Mouse (Mus musculus) heart, embryonic 15.5 days (tissue): ENCODE data around the gene Ccdc40. TPM values are rescaled to one million over a fixed set of nuclear protein-coding genes. Genes with fewer than 3 reads are reported as not detected.
A peak's percentile ranks its signal among the peaks of the same experiment; 100 is the strongest.

ENCODE experiments used
- ATAC-seq: fragments of 200-750 bp; cut with Nextera tagmentation; replicated peaks from 2 replicates; pipeline ENCODE4 v1.8.0; 2017; ENCODE audit warnings: low read depth, moderate TSS enrichment; ENCODE audit not compliant: insufficient number of reproducible peaks, insufficient read depth, low FRiP score
- H3K27ac ChIP-seq: fragments of 300-500 bp; sonication (generic); 2 replicates; pipeline ENCODE4 v1.5.1; 2015; ENCODE audit warnings: mild to moderate bottlenecking, inconsistent platforms
- H3K27me3 ChIP-seq: fragments of 300-500 bp; sonication (generic); 2 replicates; pipeline ENCODE4 v1.6.1; 2015; ENCODE audit warnings: inconsistent platforms
- H3K36me3 ChIP-seq: fragments of 300-500 bp; sonication (generic); 2 replicates; pipeline ENCODE4 v1.6.1; 2015; ENCODE audit warnings: mild to moderate bottlenecking, inconsistent platforms
- H3K4me1 ChIP-seq: fragments of 300-500 bp; sonication (generic); replicated peaks from 2 replicates; pipeline ENCODE4 v1.6.1; 2015; ENCODE audit warnings: inconsistent platforms
- H3K4me2 ChIP-seq: fragments of 300-500 bp; sonication (generic); 2 replicates; pipeline ENCODE4 v1.6.1; 2015; ENCODE audit warnings: inconsistent platforms, mild to moderate bottlenecking, moderate library complexity
- H3K4me3 ChIP-seq: fragments of 300-500 bp; sonication (generic); 2 replicates; pipeline ENCODE4 v1.5.1; 2015; ENCODE audit warnings: mild to moderate bottlenecking, inconsistent platforms
- H3K9ac ChIP-seq: fragments of 300-500 bp; sonication (generic); 2 replicates; pipeline ENCODE4 v1.6.1; 2015; ENCODE audit warnings: mild to moderate bottlenecking, inconsistent platforms
- H3K9me3 ChIP-seq: fragments of 300-500 bp; sonication (generic); replicated peaks from 2 replicates; pipeline ENCODE4 v1.6.1; 2016; ENCODE audit warnings: inconsistent platforms
- WGBS: fragments of 180-500 bp; shearing (Covaris S2); methylation state at CpG from one replicate; pipeline ENCODE4 v1.1.7; 2015; ENCODE audit warnings: mixed read lengths; 5-methylcytosine and 5-hydroxymethylcytosine counted together
- polyA plus RNA-seq: library from polyadenylated mRNA; unstranded; fragments of >200 nt; fragmentation: Nextera tagmentation; extraction: Ambion mirVana; gene quantifications from 2 replicates; pipeline ENCODE4 v1.2.1, GENCODE M21; 2015

Gene Ccdc40
- polyA plus RNA-seq, 1 experiment from 2014 or later, result 1.3 TPM

DNA sequence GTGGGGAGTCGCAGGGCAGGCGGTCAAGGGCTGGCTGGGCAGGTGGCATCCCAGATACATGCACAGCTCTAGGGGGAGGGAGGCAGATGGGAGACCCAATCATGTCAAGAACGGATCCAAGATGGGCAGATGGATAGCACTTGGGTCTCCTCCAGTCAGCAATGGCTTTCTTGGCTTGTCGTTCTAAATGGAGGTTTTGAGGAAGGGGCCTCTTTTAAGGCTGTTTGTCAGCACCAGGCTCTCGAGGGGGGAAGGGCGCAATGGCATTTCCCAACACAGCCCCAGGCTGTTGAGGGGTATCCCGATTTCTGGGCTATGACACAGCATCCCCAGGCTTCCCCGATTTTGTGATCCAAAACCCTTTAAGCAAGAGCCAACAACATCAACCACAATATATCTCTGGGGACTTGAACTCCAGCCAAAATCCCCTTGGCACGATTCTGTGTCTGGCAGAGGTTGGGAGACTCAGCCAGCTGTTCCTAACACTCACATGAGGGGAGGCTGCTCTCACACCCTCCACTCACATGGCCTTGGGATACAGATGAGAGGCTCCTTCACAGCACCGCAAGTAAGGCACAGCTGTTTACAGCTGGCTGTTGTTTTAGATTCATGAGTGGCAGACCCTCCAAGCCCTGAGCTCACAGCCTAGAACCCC lies 18.9 kb upstream of the Ccdc40 start:
- no peak overlapping the region for H3K4me2 ChIP-seq
- 0 out of 2 replicates have a peak overlapping the region, but pooled peaks have one; percentile 25 for H3K27ac ChIP-seq
- H3K9me3 ChIP-seq, result no peaks in the 10 kb centered on the region
- peaks cover 25% of the 10 kb centered on the region; the same call in 1 of the 2 replicates for H3K36me3 ChIP-seq
- peaks cover 52% of the 10 kb centered on the region for H3K4me1 ChIP-seq
- no peak overlapping the region for H3K9ac ChIP-seq
- ATAC-seq, result peak; percentile 25; the same call in 1 of the 2 replicates
- no peaks in the 10 kb centered on the region for H3K27me3 ChIP-seq
- H3K4me3 ChIP-seq, result no peak overlapping the region
- 61% methylated on average over 10 of the region's 10 CpGs for WGBS

DNA sequence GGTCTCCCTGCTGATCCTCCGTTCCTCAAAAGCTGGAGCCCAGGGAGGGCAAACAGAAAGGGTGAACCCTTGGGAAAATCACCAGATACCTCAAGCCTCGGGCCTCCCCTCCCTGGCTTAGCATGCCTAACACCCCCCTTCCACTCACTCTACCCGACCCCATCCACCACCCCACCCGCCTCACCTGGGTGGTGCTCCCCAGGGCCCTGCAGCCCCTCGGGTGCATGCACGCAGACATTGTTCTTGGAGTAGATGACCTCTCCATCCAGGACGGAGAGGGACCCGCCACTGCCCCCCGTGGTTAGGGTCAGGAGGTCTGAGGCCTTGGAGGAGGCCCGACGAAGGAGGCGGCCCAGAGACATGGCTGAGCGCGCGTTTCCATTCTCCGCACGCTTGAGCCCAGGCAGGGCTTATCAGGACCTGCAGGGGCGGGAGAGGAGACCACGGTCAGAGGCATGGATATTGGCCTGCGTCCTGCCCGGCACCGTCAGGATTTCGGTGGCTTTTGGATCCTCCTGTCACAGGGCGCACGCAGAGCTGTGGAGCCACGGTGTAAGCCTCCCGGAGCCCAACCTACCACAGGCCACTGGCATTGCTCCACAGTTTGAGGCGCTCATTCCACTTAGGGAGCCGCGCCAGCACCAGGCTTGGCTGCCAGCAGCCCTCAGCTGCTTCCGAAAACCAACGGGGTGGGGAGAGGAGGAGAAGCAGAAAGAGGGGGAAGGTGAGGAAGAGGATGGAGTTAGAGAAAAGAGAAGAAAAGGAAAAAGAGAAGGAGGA lies 17.9 kb upstream of the Ccdc40 start:
- no peaks in the 10 kb centered on the region for H3K9me3 ChIP-seq
- peaks cover 61% of the 10 kb centered on the region for H3K4me1 ChIP-seq
- H3K27ac ChIP-seq, result 0 out of 2 replicates have a peak overlapping the region, but pooled peaks have one; percentile 12
- 0 out of 2 replicates have a peak overlapping the region, but pooled peaks have one; percentile 1 for H3K9ac ChIP-seq
- no peak for ATAC-seq
- peak overlapping the region; percentile 47 for H3K4me2 ChIP-seq
- H3K4me3 ChIP-seq, result no peak overlapping the region
- H3K27me3 ChIP-seq, result no peaks in the 10 kb centered on the region
- H3K36me3 ChIP-seq, result peaks cover 22% of the 10 kb centered on the region; the same call in 1 of the 2 replicates
- 43% methylated on average over 32 of the region's 32 CpGs for WGBS

GRCm38 (mm10) chr11:119211604-119212309 lies 16.6 kb upstream of the Ccdc40 start:
- no peaks in the 10 kb centered on the region for H3K9me3 ChIP-seq
- WGBS, result 87% methylated on average over 21 of the region's 21 CpGs
- H3K36me3 ChIP-seq, result peaks cover 18% of the 10 kb centered on the region; the same call in 1 of the 2 replicates
- no peak overlapping the region for H3K4me3 ChIP-seq
- H3K27ac ChIP-seq, result no peak overlapping the region
- ATAC-seq, result no peak
- H3K4me2 ChIP-seq, result no peak overlapping the region
- H3K4me1 ChIP-seq, result peaks cover 73% of the 10 kb centered on the region
- H3K27me3 ChIP-seq, result no peaks in the 10 kb centered on the region
- H3K9ac ChIP-seq, result no peak overlapping the region

- Histone ChIP-seq H3K4me1 (peaks cover 83% of the 10 kb centered on the region), H3K36me3 (peaks cover 5% of the 10 kb centered on the region; the same call in 1 of the 2 replicates), H3K27me3 (no peaks in the 10 kb centered on the region), H3K9me3 (no peaks in the 10 kb centered on the region), H3K27ac (peak overlapping the region; percentile 44), H3K4me2 (no peak overlapping the region), H3K9ac (no peak overlapping the region), H3K4me3 (no peak overlapping the region)
- 55% methylated on average over 19 of the region's 19 CpGs for WGBS
- ATAC-seq, result no peak
Measured at GRCm38 (mm10) chr11:119213166-119213885, 15.0 kb upstream of the Ccdc40 start.

GRCm38 (mm10) chr11:119215038-119215904 lies 13.1 kb upstream of the Ccdc40 start:
- Histone ChIP-seq H3K4me3 (peak overlapping the region; percentile 30), H3K4me2 (peak overlapping the region; percentile 61), H3K27me3 (no peaks in the 10 kb centered on the region), H3K9me3 (no peaks in the 10 kb centered on the region), H3K27ac (peak overlapping the region; percentile 98), H3K4me1 (peaks cover 81% of the 10 kb centered on the region), H3K36me3 (no peaks in the 10 kb centered on the region), H3K9ac (peak overlapping the region; percentile 40)
- peak; percentile 86 for ATAC-seq
- 5% methylated on average over 18 of the region's 18 CpGs for WGBS

DNA sequence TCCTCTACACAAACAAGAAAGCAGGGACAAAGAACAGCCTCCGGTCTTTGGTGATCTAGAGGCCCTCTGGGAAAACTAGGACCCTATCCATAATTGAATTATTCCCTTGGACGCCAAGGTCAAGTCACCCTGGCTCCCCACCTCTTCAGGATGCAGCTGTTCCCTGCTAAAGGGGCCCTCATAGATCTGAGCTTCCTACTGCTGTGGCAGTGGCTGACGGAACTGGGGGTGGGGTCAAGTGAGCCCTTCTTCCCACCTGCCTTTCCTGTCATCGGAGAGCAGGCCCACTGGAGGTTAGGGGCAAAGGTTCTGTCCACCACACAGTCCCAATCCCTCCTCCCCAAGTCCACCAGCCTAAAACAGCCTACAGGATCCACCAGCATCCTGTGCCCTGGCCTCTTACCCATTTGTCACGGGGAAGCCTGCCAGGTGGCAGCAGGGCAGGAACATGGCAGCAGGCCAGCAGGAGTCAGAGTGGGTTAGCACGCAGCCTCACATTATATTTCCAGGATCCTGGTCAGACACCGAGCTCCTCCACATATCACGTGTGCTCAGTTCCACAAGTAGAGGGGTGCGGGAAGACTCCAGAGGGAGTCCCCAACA lies 12.4 kb upstream of the Ccdc40 start:
- peak overlapping the region; percentile 98 for H3K27ac ChIP-seq
- H3K4me1 ChIP-seq, result peaks cover 76% of the 10 kb centered on the region
- WGBS, result 30% methylated on average over 9 of the region's 9 CpGs
- H3K36me3 ChIP-seq, result no peaks in the 10 kb centered on the region
- peak; percentile 8; the same call in 1 of the 2 replicates for ATAC-seq
- H3K9ac ChIP-seq, result peak overlapping the region; percentile 40; the same call in 1 of the 2 replicates
- peak overlapping the region; percentile 61 for H3K4me2 ChIP-seq
- peak overlapping the region; percentile 30; the same call in 1 of the 2 replicates for H3K4me3 ChIP-seq
- no peaks in the 10 kb centered on the region for H3K27me3 ChIP-seq
- no peaks in the 10 kb centered on the region for H3K9me3 ChIP-seq

- ATAC-seq, result no peak
- H3K4me1 ChIP-seq, result peaks cover 71% of the 10 kb centered on the region
- H3K27ac ChIP-seq, result no peak overlapping the region
- no peaks in the 10 kb centered on the region for H3K36me3 ChIP-seq
- H3K4me2 ChIP-seq, result no peak overlapping the region
- H3K9me3 ChIP-seq, result no peaks in the 10 kb centered on the region
- no peak overlapping the region for H3K9ac ChIP-seq
- H3K4me3 ChIP-seq, result no peak overlapping the region
- 88% methylated on average over 6 of the region's 6 CpGs for WGBS
- H3K27me3 ChIP-seq, result no peaks in the 10 kb centered on the region
Measured at GRCm38 (mm10) chr11:119217861-119218260, 10.5 kb upstream of the Ccdc40 start.

- peak overlapping the region; percentile 78 for H3K27ac ChIP-seq
Measured at GRCm38 (mm10) chr11:119219816-119220465, 8.4 kb upstream of the Ccdc40 start.

DNA sequence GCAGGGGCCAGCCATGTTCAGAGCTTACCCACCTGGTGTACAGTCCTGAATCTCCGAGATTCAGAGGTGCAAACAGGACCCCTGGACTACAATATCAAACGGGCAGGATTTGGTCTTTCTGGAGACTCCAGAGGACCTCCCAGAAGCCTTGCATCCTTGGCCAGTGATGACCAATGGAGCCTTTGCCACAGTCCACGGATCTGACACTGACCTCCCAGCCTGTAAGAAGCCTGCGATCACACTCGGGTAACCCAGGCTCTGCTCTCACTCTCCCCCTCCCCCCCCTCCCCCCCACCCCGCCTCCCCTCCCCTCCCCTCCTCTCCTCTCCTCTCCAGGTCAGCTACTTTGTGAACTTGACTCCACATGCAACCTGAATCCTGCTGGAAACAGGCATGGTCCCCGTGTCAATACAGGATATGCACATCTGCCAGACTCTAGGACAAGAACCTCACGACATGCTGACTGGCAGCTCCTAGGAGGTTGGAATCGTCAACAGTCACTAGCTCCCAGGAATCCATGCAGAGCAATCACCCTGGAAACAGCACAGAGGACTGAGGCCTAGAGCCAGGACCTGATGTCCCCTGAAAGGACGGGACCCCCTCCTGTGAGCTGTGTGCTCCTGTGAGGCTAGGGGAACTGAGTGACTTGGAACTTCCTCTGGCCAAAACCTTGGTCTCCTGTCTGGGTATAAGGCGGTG lies 6.4 kb upstream of the Ccdc40 start:
- no peaks in the 10 kb centered on the region for H3K27me3 ChIP-seq
- no peaks in the 10 kb centered on the region for H3K36me3 ChIP-seq
- H3K9ac ChIP-seq, result no peak overlapping the region
- ATAC-seq, result no peak
- 52% methylated on average over 10 of the region's 11 CpGs for WGBS
- H3K9me3 ChIP-seq, result no peaks in the 10 kb centered on the region
- no peak overlapping the region for H3K4me3 ChIP-seq
- H3K4me1 ChIP-seq, result peaks cover 53% of the 10 kb centered on the region
- H3K27ac ChIP-seq, result no peak overlapping the region
- no peak overlapping the region for H3K4me2 ChIP-seq

More at GRCm38 (mm10) chr11:119219816-119220465, 8.4 kb upstream of the Ccdc40 start:
- no peaks in the 10 kb centered on the region for H3K9me3 ChIP-seq
- peak; percentile 29; the same call in 1 of the 2 replicates for ATAC-seq
- H3K4me1 ChIP-seq, result peaks cover 64% of the 10 kb centered on the region
- WGBS, result 17% methylated on average over 17 of the region's 17 CpGs
- H3K4me2 ChIP-seq, result peak overlapping the region; percentile 48
- H3K4me3 ChIP-seq, result 0 out of 2 replicates have a peak overlapping the region, but pooled peaks have one; percentile 2
- no peaks in the 10 kb centered on the region for H3K36me3 ChIP-seq
- H3K9ac ChIP-seq, result peak overlapping the region; percentile 36; the same call in 1 of the 2 replicates
- no peaks in the 10 kb centered on the region for H3K27me3 ChIP-seq
